Mouse (Mus musculus): ENCODE data around the gene Clca2. TPM values are rescaled to one million over a fixed set of nuclear protein-coding genes. Genes with fewer than 3 reads are reported as not detected.

Gene Clca2
- not detected in 2 replicates for total RNA-seq (2017)

DNA sequence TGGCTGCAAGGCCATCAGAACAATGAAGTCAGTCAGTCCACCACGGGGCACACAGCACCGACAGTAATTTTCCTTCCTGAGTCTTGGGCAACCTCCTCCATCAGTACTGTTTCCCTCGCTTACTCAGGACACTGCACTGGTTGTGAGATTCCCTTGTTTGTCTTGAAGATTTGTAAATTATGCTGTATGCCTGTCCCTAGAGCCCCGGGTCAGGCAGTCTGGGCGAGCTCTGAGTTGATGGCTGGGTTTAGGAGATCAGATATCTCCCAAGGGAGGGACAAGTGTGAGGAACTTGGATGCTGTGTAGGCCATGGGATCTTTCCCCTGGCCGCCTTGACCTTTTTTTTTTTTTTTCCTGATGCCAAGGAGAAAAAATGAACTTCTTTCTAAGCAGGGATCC, at the start of gene Clca2:
Gene Clca2, minus strand, starts transcription at position 153 of the 400 bp plus-strand sequence.
- ATAC-seq (replicated peaks in 1 of 2; ENCODE audit: insufficient read depth in 1 of 2, low FRiP score in 2 of 2, low TSS enrichment in 1 of 2, low read depth in 1 of 2, poor library complexity in 2 of 2, severe bottlenecking in 2 of 2), result no peak

- no peak for ATAC-seq (replicated peaks in 1 of 2; ENCODE audit: insufficient read depth in 1 of 2, low FRiP score in 2 of 2, low TSS enrichment in 1 of 2, low read depth in 1 of 2, poor library complexity in 2 of 2, severe bottlenecking in 2 of 2)
Observed at GRCm38 (mm10) chr3:145147952-145148351, 48.7 kb upstream of the Clca2 start.

DNA sequence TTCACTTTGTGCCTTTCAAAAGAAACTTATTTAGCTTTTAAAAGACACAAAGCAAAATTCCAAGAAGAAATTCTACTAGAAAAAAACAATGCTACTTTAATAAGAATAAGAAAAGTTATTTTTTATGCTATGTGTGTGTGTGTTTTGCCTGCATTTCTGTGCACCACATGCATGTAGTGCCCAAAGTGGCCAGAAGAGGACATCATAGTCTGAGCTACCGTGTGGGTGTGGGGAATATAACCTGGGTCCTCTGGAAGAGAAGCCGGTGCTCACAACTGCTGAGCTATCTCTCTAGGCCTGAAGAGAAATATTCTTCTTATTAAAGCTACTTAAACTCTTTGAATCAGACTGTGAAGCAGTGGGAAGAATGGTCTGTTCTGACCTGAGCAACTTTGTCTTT, 48.2 kb upstream of the Clca2 start:
- no peak for ATAC-seq (replicated peaks in 1 of 2; ENCODE audit: insufficient read depth in 1 of 2, low FRiP score in 2 of 2, low TSS enrichment in 1 of 2, low read depth in 1 of 2, poor library complexity in 2 of 2, severe bottlenecking in 2 of 2)

DNA sequence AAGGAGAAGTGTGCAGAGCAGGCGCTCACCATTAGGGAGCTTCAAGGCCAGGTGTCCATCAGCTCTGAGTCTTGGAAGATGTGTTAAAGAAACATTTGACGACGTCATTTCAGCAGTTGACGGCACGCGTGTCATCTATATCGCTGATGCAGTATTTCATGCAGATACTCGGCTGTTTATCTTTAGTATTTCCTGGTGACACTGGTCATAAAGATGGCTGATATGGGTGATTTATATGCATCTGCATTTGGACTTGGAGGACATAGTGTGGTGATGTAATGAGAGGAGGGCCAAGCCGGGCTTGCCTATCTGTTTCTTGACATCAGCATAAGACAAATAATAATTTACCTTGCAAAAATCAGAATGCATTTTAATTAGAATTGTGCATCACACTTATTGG, 47.6 kb upstream of the Clca2 start:
- no peak for ATAC-seq (replicated peaks in 1 of 2; ENCODE audit: insufficient read depth in 1 of 2, low FRiP score in 2 of 2, low TSS enrichment in 1 of 2, low read depth in 1 of 2, poor library complexity in 2 of 2, severe bottlenecking in 2 of 2)

DNA sequence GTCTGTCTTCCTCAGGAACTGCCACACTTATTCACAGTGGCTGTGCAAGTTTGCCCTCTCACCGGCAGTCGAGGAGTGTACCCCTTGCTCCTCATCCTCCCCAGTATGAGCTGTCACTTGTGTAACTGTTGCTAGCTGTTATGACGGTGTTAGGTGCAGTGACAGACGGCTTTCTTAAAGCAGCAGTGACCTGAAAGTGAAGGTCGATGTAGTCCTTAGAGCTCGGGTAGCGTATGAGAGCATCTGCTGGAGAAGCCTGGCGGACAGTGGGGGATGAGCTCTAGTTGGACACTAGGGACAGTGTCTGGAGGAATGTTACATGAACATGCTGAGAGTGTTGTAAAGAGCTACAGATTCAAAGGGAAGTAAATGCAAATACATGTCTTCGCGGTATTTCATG, 44.6 kb upstream of the Clca2 start:
- no peak for ATAC-seq (replicated peaks in 1 of 2; ENCODE audit: insufficient read depth in 1 of 2, low FRiP score in 2 of 2, low TSS enrichment in 1 of 2, low read depth in 1 of 2, poor library complexity in 2 of 2, severe bottlenecking in 2 of 2)

GRCm38 (mm10) chr3:145142925-145143324, 43.7 kb upstream of the Clca2 start:
- ATAC-seq (replicated peaks in 1 of 2; ENCODE audit: insufficient read depth in 1 of 2, low FRiP score in 2 of 2, low TSS enrichment in 1 of 2, low read depth in 1 of 2, poor library complexity in 2 of 2, severe bottlenecking in 2 of 2), result no peak

DNA sequence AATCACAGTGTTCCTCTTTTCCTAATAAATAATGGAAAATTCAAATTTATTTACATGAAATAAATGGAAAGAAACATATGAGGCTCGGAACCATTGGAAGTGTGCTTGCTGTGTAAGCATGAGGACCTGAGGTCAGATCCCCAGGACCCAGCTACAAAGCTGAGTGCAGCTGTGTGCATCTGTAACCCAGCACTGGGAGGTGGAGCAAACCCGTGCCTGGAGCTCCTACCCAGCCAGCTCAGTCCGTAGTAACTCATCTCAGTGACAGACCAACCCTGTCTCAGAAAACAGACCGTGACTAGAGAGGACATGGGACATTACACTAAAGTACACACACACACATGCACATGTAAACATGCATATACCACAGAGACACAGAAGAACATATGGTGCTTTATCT, 41.0 kb upstream of the Clca2 start:
- no peak for ATAC-seq (replicated peaks in 1 of 2; ENCODE audit: insufficient read depth in 1 of 2, low FRiP score in 2 of 2, low TSS enrichment in 1 of 2, low read depth in 1 of 2, poor library complexity in 2 of 2, severe bottlenecking in 2 of 2)

DNA sequence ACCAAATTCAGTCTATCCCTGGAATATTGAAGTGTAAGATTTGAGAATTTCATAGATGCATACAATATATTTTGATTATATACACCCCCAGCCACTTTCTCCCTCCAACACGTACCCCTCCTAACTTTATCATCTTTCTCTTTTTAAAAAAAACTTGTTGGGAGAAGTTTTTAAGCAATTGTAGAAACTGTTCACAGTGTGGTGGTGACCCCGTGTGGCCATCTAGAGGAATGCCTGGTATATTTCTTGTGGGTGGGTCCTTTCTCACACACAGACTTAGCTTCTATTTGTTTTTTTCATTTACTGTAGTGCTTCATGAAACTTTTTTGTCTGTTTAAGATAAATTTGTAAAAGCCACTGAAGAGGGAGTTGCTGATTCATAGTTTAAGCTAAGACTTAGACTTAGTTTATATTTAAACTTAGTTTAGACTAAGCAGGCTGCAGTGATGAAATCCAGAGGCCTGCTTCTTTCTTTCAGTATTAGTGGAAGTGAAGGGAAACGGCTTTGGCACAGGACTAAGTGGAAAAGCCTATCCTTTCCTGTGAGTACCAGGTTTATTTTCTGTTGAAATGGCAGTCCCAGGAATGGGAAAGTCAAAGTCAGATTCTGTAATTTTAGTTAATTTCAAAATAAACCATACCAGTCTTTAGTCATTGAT, 32.1 kb upstream of the Clca2 start:
- ATAC-seq (replicated peaks in 1 of 2; ENCODE audit: insufficient read depth in 1 of 2, low FRiP score in 2 of 2, low TSS enrichment in 1 of 2, low read depth in 1 of 2, poor library complexity in 2 of 2, severe bottlenecking in 2 of 2), result peak; percentile 77 to 79

- ATAC-seq (replicated peaks in 1 of 2; ENCODE audit: insufficient read depth in 1 of 2, low FRiP score in 2 of 2, low TSS enrichment in 1 of 2, low read depth in 1 of 2, poor library complexity in 2 of 2, severe bottlenecking in 2 of 2), result no peak
Observed at GRCm38 (mm10) chr3:145129356-145129755, 30.1 kb upstream of the Clca2 start.

GRCm38 (mm10) chr3:145126618-145127017, 27.4 kb upstream of the Clca2 start:
- no peak for ATAC-seq (replicated peaks in 1 of 2; ENCODE audit: insufficient read depth in 1 of 2, low FRiP score in 2 of 2, low TSS enrichment in 1 of 2, low read depth in 1 of 2, poor library complexity in 2 of 2, severe bottlenecking in 2 of 2)

GRCm38 (mm10) chr3:145119425-145119824, 20.2 kb upstream of the Clca2 start:
- ATAC-seq (replicated peaks in 1 of 2; ENCODE audit: insufficient read depth in 1 of 2, low FRiP score in 2 of 2, low TSS enrichment in 1 of 2, low read depth in 1 of 2, poor library complexity in 2 of 2, severe bottlenecking in 2 of 2), result no peak

DNA sequence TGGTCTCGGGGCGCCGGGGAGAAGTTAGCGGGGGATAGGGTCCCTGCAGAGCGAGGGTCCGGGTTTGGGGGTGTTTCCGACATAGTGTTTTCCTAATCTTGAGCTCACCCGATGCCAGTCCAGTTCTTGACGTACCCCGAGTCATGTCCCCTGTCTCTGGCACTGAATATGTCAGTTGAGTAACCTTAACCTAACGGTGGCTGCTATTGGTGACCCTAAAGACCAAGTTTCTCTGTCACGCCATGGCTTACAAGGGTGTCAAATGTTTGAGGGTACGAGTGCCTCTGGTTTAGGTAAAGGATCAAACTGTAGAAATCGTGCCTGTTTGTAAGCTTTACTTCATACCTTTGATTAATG, 19.7 kb upstream of the Clca2 start:
- no peak; a peak in 1 of 4 replicates for ATAC-seq (replicated peaks in 1 of 2; ENCODE audit: insufficient read depth in 1 of 2, low FRiP score in 2 of 2, low TSS enrichment in 1 of 2, low read depth in 1 of 2, poor library complexity in 2 of 2, severe bottlenecking in 2 of 2)

GRCm38 (mm10) chr3:145118254-145119001, 19.2 kb upstream of the Clca2 start, which contains the start of gene Odf2l:
Odf2l (plus strand) TSS chr3:145118588.
- peak; percentile 97 to 98 for ATAC-seq (replicated peaks in 1 of 2; ENCODE audit: insufficient read depth in 1 of 2, low FRiP score in 2 of 2, low TSS enrichment in 1 of 2, low read depth in 1 of 2, poor library complexity in 2 of 2, severe bottlenecking in 2 of 2)

- no peak for ATAC-seq (replicated peaks in 1 of 2; ENCODE audit: insufficient read depth in 1 of 2, low FRiP score in 2 of 2, low TSS enrichment in 1 of 2, low read depth in 1 of 2, poor library complexity in 2 of 2, severe bottlenecking in 2 of 2)
Observed at GRCm38 (mm10) chr3:145117637-145118036, 18.4 kb upstream of the Clca2 start.

GRCm38 (mm10) chr3:145115169-145115568, 15.9 kb upstream of the Clca2 start:
- ATAC-seq (replicated peaks in 1 of 2; ENCODE audit: insufficient read depth in 1 of 2, low FRiP score in 2 of 2, low TSS enrichment in 1 of 2, low read depth in 1 of 2, poor library complexity in 2 of 2, severe bottlenecking in 2 of 2), result no peak

GRCm38 (mm10) chr3:145105773-145106504, 6.7 kb upstream of the Clca2 start:
- ATAC-seq (replicated peaks in 1 of 2; ENCODE audit: insufficient read depth in 1 of 2, low FRiP score in 2 of 2, low TSS enrichment in 1 of 2, low read depth in 1 of 2, poor library complexity in 2 of 2, severe bottlenecking in 2 of 2), result 0 out of 4 replicates have a peak, but pooled peaks of 1 of the 2 experiments have one; percentile 27

GRCm38 (mm10) chr3:145105076-145105772, 6.0 kb upstream of the Clca2 start:
- peak; percentile 48 to 58; a peak in 3 of 4 replicates for ATAC-seq (replicated peaks in 1 of 2; ENCODE audit: insufficient read depth in 1 of 2, low FRiP score in 2 of 2, low TSS enrichment in 1 of 2, low read depth in 1 of 2, poor library complexity in 2 of 2, severe bottlenecking in 2 of 2)
